Mouse (Mus musculus): ENCODE measurements around the gene Vmn2r38.
"Not testable (repeated sequence)": the region's sequence is repeated elsewhere in the genome, so short reads cannot be mapped to it uniquely, and the experiment has no call there.

The Vmn2r38 gene

DNA sequence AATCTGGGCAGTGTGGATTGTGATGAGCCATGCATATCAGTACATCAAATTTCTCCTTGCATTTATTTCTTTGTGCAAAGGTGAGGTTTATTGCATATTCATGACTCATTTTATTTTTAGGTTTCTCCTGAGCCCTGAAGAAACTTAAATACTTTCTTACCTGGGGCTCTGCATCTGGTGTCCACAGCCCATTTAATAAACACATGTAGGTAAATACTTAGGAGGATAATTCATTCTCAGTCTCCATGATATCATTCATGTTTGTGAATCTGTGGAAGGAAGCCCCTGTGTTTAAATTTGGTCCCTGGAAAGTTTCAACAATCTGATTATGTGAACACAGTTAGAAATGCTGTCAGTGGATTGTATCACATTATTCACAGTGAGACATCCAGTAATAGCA is at the start of gene Vmn2r38:
Vmn2r38 (minus strand) TSS at position 101 of the 400 bp plus-strand sequence.
- not testable (repeated sequence) for DNase-seq (ENCODE audit: low spot score)

DNA sequence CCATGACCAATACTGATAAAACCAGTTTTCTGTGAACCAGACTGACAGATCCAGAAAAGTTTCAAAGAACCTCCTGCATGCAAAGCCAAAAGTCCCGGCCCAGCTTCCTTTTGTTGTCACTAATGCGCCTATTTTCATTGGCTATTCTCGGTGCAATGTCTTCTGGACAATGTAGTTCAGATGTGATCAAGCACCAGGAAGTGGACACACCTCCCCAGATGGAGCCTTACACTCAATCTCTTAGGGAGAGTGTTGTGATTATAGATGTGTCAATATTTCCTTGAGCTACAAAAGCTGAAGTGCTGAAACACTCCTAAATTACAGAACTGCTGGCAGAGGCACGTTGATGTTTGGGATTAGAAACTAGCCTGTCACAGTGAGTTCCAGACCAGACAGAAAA is 32.3 kb downstream of the Vmn2r38 start:
- DNase-seq (ENCODE audit: low spot score), result not testable (repeated sequence)

DNA sequence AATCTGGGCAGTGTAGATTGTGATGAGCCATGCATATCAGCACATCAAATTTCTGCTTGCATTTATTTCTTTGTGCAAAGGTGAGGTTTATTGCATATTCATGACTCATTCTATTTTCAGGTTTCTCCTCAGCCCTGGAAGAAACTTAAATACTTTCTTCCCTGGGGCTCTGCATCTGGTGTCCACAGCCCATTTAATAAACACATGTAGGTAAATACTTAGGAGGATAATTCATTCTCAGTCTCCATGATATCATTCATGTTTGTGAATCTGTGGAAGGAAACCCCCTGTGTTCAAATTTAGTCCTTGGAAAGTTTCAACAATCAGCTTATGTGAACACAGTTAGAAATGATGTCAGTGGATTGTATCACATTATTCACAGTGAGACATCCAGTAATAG is 67.0 kb downstream of the Vmn2r38 start, which contains the start of gene Vmn2r39:
Vmn2r39 (minus strand) TSS at position 101 of the 400 bp plus-strand sequence.
- DNase-seq (ENCODE audit: low spot score), result not testable (repeated sequence)

All from MN1 (cell line).